Mouse (Mus musculus) kidney, embryonic 14.5 days (tissue): ENCODE results near the gene Ntsr1. TPM values are rescaled to one million over a fixed set of nuclear protein-coding genes. Genes with fewer than 3 reads are reported as not detected.

Experiments used
- ATAC-seq: fragments of 200-750 bp; cut with Nextera tagmentation; 2 replicates; pipeline ENCODE4 v1.8.0; 2017; ENCODE audit warnings: moderate number of reproducible peaks, mild to moderate bottlenecking, moderate TSS enrichment, moderate library complexity; ENCODE audit not compliant: low FRiP score, low TSS enrichment
- H3K27ac ChIP-seq: fragments of 300-500 bp; sonication (generic); 2 replicates; pipeline ENCODE4 v1.5.1; 2014; ENCODE audit warnings: low read depth, mild to moderate bottlenecking, low read length, moderate library complexity, mixed read lengths
- H3K27me3 ChIP-seq: fragments of 300-500 bp; sonication (generic); 2 replicates; pipeline ENCODE4 v1.6.1; 2014; ENCODE audit warnings: mild to moderate bottlenecking, low read length; ENCODE audit not compliant: control insufficient read depth, insufficient read depth
- H3K36me3 ChIP-seq: fragments of 300-500 bp; sonication (generic); 2 replicates; pipeline ENCODE4 v1.6.1; 2014; ENCODE audit warnings: low read length, mixed read lengths; ENCODE audit not compliant: control insufficient read depth, insufficient read depth
- H3K4me1 ChIP-seq: fragments of 300-500 bp; sonication (generic); 2 replicates; pipeline ENCODE4 v1.6.1; 2014; ENCODE audit warnings: low read length, mixed read lengths; ENCODE audit not compliant: control insufficient read depth, insufficient read depth
- H3K4me2 ChIP-seq: fragments of 300-500 bp; sonication (generic); replicated peaks from 2 replicates; pipeline ENCODE4 v1.6.1; 2014; ENCODE audit warnings: low read depth, mild to moderate bottlenecking, low read length
- H3K4me3 ChIP-seq: fragments of 300-500 bp; sonication (generic); 2 replicates; pipeline ENCODE4 v1.5.1; 2014; ENCODE audit warnings: mild to moderate bottlenecking, low read length
- H3K9ac ChIP-seq: fragments of 300-500 bp; sonication (generic); 2 replicates; pipeline ENCODE4 v1.6.1; 2014; ENCODE audit warnings: low read depth, mild to moderate bottlenecking, low read length, moderate library complexity
- H3K9me3 ChIP-seq: fragments of 300-500 bp; sonication (generic); 2 replicates; pipeline ENCODE4 v1.6.1; 2016; ENCODE audit warnings: low read length; ENCODE audit not compliant: control insufficient read depth
- WGBS: fragments of 180-500 bp; shearing (Covaris S2); extraction: QIAGEN DNeasy Blood & Tissue Kit; methylation state at CpG from one replicate; pipeline ENCODE4 v1.1.7; 2014; 5-methylcytosine and 5-hydroxymethylcytosine counted together
- polyA plus RNA-seq: library from polyadenylated mRNA; unstranded; fragments of >200 nt; fragmentation: Nextera tagmentation; extraction: Ambion mirVana; gene quantifications from 2 replicates; pipeline ENCODE4 v1.2.1, GENCODE M21; 2014

The Ntsr1 gene
- polyA plus RNA-seq, 1 experiment from 2014 or later = 12.4 TPM

GRCm38 (mm10) chr2:180495906-180496305, 3.9 kb upstream of the Ntsr1 start:
- no peaks in the 10 kb centered on the region for H3K36me3 ChIP-seq
- H3K9ac ChIP-seq = no peak overlapping the region
- H3K27me3 ChIP-seq = peaks cover 26% of the 10 kb centered on the region
- H3K4me2 ChIP-seq = no peak overlapping the region
- ATAC-seq = no peak
- no peak overlapping the region for H3K4me3 ChIP-seq
- WGBS = 70% methylated on average over 8 of the region's 8 CpGs
- H3K4me1 ChIP-seq = peaks cover 12% of the 10 kb centered on the region; the same call in 1 of the 2 replicates
- no peaks in the 10 kb centered on the region for H3K9me3 ChIP-seq
- no peak overlapping the region for H3K27ac ChIP-seq

GRCm38 (mm10) chr2:180500726-180501125, 950 bp downstream of the Ntsr1 start:
- Histone ChIP-seq H3K36me3 (no peaks in the 10 kb centered on the region), H3K9me3 (no peaks in the 10 kb centered on the region), H3K27me3 (peaks cover 32% of the 10 kb centered on the region), H3K4me3 (peak overlapping the region; percentile 45), H3K9ac (peak overlapping the region; percentile 63), H3K4me2 (peak overlapping the region; percentile 81), H3K4me1 (peaks cover 25% of the 10 kb centered on the region; the same call in 1 of the 2 replicates), H3K27ac (0 out of 2 replicates have a peak overlapping the region, but pooled peaks have one; percentile 24)
- 33% methylated on average over 13 of the region's 13 CpGs for WGBS
- no peak for ATAC-seq

DNA sequence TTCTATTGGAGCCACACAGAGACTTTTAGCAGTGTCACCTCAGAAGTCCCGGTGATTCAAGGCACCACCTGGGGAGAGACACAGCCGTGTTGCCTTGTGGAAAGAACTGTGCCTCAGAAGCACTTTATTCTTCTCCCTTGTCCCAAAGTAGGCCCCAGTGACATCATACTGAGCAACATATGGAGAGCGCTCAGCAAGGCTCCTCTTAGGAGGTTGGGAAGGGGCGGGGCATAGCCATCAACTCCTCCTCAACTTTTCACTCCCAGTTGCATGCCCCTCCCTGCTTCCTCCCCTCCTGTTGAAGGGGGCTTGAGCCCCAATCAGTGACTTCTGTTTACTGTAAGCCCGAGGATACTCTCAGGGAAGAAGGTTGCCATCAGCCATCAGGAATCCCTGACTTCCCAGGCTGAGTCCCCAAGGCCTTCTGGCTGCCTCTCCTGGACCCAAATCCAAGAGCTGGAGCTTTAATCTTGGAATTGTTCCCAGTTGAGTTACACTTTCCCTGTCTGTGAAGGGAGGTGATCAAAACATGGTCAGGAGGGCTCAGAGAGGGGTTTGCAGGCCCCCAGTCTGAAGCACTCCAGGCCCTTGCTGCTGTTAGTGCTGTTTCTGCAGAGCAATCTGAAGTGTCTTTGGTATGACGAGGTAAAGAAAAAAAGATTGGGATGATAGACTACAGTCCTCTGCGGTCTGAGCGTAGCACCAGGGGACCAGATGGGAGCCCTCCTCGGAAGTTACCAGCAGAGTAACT, 1.6 kb downstream of the Ntsr1 start:
- Histone ChIP-seq H3K9me3 (no peaks in the 10 kb centered on the region), H3K4me1 (peaks cover 25% of the 10 kb centered on the region; the same call in 1 of the 2 replicates), H3K4me2 (peak overlapping the region; percentile 81), H3K36me3 (no peaks in the 10 kb centered on the region), H3K27me3 (peaks cover 32% of the 10 kb centered on the region), H3K4me3 (peak overlapping the region; percentile 45), H3K27ac (peak overlapping the region; percentile 51; the same call in 1 of the 2 replicates), H3K9ac (peak overlapping the region; percentile 63; the same call in 1 of the 2 replicates)
- 30% methylated on average over 9 of the region's 9 CpGs for WGBS
- peak; percentile 58 for ATAC-seq

DNA sequence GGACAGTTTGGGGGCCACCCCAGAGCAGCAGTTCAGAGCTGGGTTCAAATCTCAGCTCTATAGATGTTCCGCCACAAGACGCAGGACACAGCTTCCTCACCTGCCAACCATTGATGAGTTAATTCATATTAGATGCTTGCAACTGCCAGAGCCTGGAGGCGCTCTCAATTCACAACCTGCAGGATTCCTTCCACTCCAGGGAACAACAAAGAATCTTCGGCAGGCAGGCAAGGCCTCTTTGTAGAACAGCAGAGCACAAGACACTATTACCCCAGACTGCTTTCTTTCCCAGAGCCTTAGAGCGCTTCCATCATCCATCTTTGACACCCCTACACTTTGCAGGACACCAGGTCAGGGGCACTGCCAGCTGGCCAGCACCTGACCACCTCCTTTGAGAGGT, 6.5 kb downstream of the Ntsr1 start:
- peaks cover 3% of the 10 kb centered on the region for H3K27me3 ChIP-seq
- H3K4me2 ChIP-seq = no peak overlapping the region
- H3K9me3 ChIP-seq = no peaks in the 10 kb centered on the region
- peak overlapping the region; percentile 47; the same call in 1 of the 2 replicates for H3K27ac ChIP-seq
- H3K36me3 ChIP-seq = no peaks in the 10 kb centered on the region
- no peak overlapping the region for H3K4me3 ChIP-seq
- peaks cover 26% of the 10 kb centered on the region for H3K4me1 ChIP-seq
- no peak overlapping the region for H3K9ac ChIP-seq
- no peak for ATAC-seq
- WGBS = 82% methylated on average over 5 of the region's 5 CpGs

- H3K4me1 ChIP-seq = peaks cover 36% of the 10 kb centered on the region
Observed at GRCm38 (mm10) chr2:180508455-180509115, 8.8 kb downstream of the Ntsr1 start.

DNA sequence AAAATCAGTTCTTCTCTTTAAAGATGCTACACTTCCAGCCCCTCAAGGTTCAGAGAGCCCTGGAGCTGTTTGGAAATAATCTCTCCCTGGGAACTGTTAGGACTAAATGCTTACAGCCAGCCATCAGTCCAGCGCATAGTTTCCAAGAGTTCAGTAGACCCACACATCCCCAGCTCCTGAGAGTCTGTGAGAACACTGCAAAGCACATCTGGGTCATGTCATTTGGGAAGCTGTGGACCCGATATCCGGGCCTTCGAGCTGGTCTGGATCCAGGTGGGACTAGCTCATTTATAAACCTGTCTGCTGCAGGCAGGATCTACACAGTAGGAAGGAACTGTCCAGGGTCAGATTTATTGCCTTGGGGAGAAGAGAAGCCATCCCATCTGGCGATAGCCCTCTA, 11.1 kb downstream of the Ntsr1 start:
- 36% methylated on average over 5 of the region's 5 CpGs for WGBS
- Histone ChIP-seq H3K4me1 (peaks cover 36% of the 10 kb centered on the region), H3K9ac (no peak overlapping the region), H3K4me2 (no peak overlapping the region), H3K36me3 (no peaks in the 10 kb centered on the region), H3K9me3 (no peaks in the 10 kb centered on the region), H3K27ac (peak overlapping the region; percentile 43; the same call in 1 of the 2 replicates), H3K27me3 (no peaks in the 10 kb centered on the region; the same call in 1 of the 2 replicates), H3K4me3 (no peak overlapping the region)
- ATAC-seq = no peak

More at GRCm38 (mm10) chr2:180508455-180509115, 8.8 kb downstream of the Ntsr1 start:
- no peaks in the 10 kb centered on the region for H3K9me3 ChIP-seq
- H3K4me3 ChIP-seq = no peak overlapping the region
- H3K4me2 ChIP-seq = no peak overlapping the region
- H3K27ac ChIP-seq = peak overlapping the region; percentile 3; the same call in 1 of the 2 replicates
- WGBS = 79% methylated on average over 14 of the region's 14 CpGs
- H3K9ac ChIP-seq = no peak overlapping the region
- H3K27me3 ChIP-seq = no peaks in the 10 kb centered on the region; the same call in 1 of the 2 replicates
- ATAC-seq = no peak
- no peaks in the 10 kb centered on the region for H3K36me3 ChIP-seq

DNA sequence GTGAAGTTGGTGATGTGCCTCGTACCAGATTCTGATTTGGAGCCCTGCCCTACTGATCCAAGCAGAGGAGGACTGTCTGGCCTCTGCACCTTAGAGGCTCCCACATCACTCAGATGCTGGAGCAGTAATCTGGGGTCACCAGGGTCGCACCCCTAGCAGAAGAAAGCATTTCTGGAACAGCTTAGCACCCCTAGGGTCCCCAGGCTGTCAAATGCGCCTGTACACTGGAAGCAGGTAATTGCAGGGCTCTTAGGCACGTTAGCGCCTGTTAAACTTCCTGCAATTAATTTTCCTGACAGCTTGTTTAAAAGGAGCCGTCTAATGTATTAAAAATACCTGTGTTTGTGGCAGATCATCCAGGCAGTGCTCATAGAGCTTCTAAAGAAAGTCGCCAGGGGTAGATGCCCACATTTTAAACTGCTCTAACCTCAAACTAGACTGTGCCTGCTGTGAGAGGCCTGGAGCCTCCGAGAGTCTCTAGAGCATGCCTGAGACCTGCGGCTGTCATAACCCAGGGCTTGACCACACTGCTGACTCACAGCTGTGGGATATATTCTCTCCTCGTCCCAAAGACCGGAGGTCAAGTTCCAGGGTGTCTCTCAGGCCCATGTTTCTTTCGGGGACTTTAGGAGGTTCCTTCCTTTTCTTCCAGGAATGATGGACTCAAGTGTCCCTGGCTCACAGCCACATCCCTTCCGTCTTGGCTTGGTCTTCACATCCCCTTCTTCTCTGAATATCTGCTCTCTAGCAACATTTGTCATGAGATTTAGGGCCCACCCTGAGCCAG, 12.3 kb downstream of the Ntsr1 start:
- Histone ChIP-seq H3K9ac (no peak overlapping the region), H3K36me3 (no peaks in the 10 kb centered on the region), H3K27me3 (no peaks in the 10 kb centered on the region; the same call in 1 of the 2 replicates), H3K9me3 (no peaks in the 10 kb centered on the region), H3K4me2 (no peak overlapping the region), H3K4me3 (no peak overlapping the region), H3K4me1 (peaks cover 34% of the 10 kb centered on the region), H3K27ac (peak overlapping the region; percentile 47; the same call in 1 of the 2 replicates)
- ATAC-seq = peak; percentile 65
- WGBS = 27% methylated on average over 13 of the region's 13 CpGs

GRCm38 (mm10) chr2:180513019-180513418, 13.2 kb downstream of the Ntsr1 start:
- H3K36me3 ChIP-seq = no peaks in the 10 kb centered on the region
- H3K9ac ChIP-seq = no peak overlapping the region
- no peak overlapping the region for H3K4me2 ChIP-seq
- H3K27ac ChIP-seq = peak overlapping the region; percentile 42; the same call in 1 of the 2 replicates
- 56% methylated on average over 3 of the region's 3 CpGs for WGBS
- H3K4me1 ChIP-seq = peaks cover 32% of the 10 kb centered on the region
- ATAC-seq = peak; percentile 20; the same call in 1 of the 2 replicates
- no peaks in the 10 kb centered on the region; the same call in 1 of the 2 replicates for H3K27me3 ChIP-seq
- no peaks in the 10 kb centered on the region for H3K9me3 ChIP-seq
- no peak overlapping the region for H3K4me3 ChIP-seq
